Mouse (Mus musculus): Measurements from ENCODE around the gene Gfod1. TPM values are rescaled to one million over a fixed set of nuclear protein-coding genes. Genes with fewer than 3 reads are reported as not detected.

The Gfod1 gene
- polyA plus RNA-seq, 1 experiment from 2014 or later, result 3.8 TPM

- Histone ChIP-seq H3K27me3 (ENCODE audit: control insufficient read depth, insufficient read depth, low read length) (no peaks in the 10 kb centered on the region), H3K36me3 (ENCODE audit: control insufficient read depth, insufficient read depth, low read length) (no peaks in the 10 kb centered on the region), H3K4me3 (ENCODE audit: low read depth, low read length) (no peak overlapping the region), H3K9me3 (ENCODE audit: control insufficient read depth, low read length) (no peaks in the 10 kb centered on the region), H3K9ac (replicated peaks; ENCODE audit: low read depth, low read length) (no peak overlapping the region), H3K4me1 (ENCODE audit: control insufficient read depth, insufficient read depth, low read length) (peaks cover 4% of the 10 kb centered on the region), H3K4me2 (ENCODE audit: low read depth, low read length) (no peak overlapping the region), H3K27ac (ENCODE audit: low read depth, low read length) (no peak overlapping the region)
- 73% methylated on average over 4 of the region's 4 CpGs for WGBS
- ATAC-seq (ENCODE audit: low read depth), result no peak
These were observed 11.1 kb downstream of the Gfod1 start for GRCm38 (mm10) chr13:43292892-43293291.

GRCm38 (mm10) chr13:43289076-43289475, 14.9 kb downstream of the Gfod1 start:
- WGBS, result 43% methylated on average over 6 of the region's 6 CpGs
- Histone ChIP-seq H3K4me3 (ENCODE audit: low read depth, low read length) (no peak overlapping the region), H3K9me3 (ENCODE audit: control insufficient read depth, low read length) (no peaks in the 10 kb centered on the region), H3K36me3 (ENCODE audit: control insufficient read depth, insufficient read depth, low read length) (no peaks in the 10 kb centered on the region), H3K9ac (replicated peaks; ENCODE audit: low read depth, low read length) (no peak overlapping the region), H3K4me1 (ENCODE audit: control insufficient read depth, insufficient read depth, low read length) (peaks cover 4% of the 10 kb centered on the region), H3K27me3 (ENCODE audit: control insufficient read depth, insufficient read depth, low read length) (no peaks in the 10 kb centered on the region), H3K4me2 (ENCODE audit: low read depth, low read length) (no peak overlapping the region), H3K27ac (ENCODE audit: low read depth, low read length) (peak overlapping the region; percentile 49)
- peak; percentile 73; the same call in 1 of the 2 replicates for ATAC-seq (ENCODE audit: low read depth)

GRCm38 (mm10) chr13:43288444-43288843, 15.5 kb downstream of the Gfod1 start:
- Histone ChIP-seq H3K4me1 (ENCODE audit: control insufficient read depth, insufficient read depth, low read length) (peaks cover 4% of the 10 kb centered on the region), H3K27me3 (ENCODE audit: control insufficient read depth, insufficient read depth, low read length) (no peaks in the 10 kb centered on the region), H3K4me2 (ENCODE audit: low read depth, low read length) (no peak overlapping the region), H3K9me3 (ENCODE audit: control insufficient read depth, low read length) (no peaks in the 10 kb centered on the region), H3K9ac (replicated peaks; ENCODE audit: low read depth, low read length) (no peak overlapping the region), H3K27ac (ENCODE audit: low read depth, low read length) (peak overlapping the region; percentile 22; the same call in 1 of the 2 replicates), H3K4me3 (ENCODE audit: low read depth, low read length) (no peak overlapping the region), H3K36me3 (ENCODE audit: control insufficient read depth, insufficient read depth, low read length) (no peaks in the 10 kb centered on the region)
- WGBS, result 54% methylated on average over 4 of the region's 4 CpGs
- ATAC-seq (ENCODE audit: low read depth), result no peak

GRCm38 (mm10) chr13:43288026-43288425, 15.9 kb downstream of the Gfod1 start:
- no peak overlapping the region for H3K4me3 ChIP-seq (ENCODE audit: low read depth, low read length)
- H3K4me1 ChIP-seq (ENCODE audit: control insufficient read depth, insufficient read depth, low read length), result peaks cover 4% of the 10 kb centered on the region
- H3K36me3 ChIP-seq (ENCODE audit: control insufficient read depth, insufficient read depth, low read length), result no peaks in the 10 kb centered on the region
- H3K9me3 ChIP-seq (ENCODE audit: control insufficient read depth, low read length), result no peaks in the 10 kb centered on the region
- H3K4me2 ChIP-seq (ENCODE audit: low read depth, low read length), result no peak overlapping the region
- WGBS, result 58% methylated on average over 5 of the region's 5 CpGs
- H3K9ac ChIP-seq (replicated peaks; ENCODE audit: low read depth, low read length), result no peak overlapping the region
- H3K27ac ChIP-seq (ENCODE audit: low read depth, low read length), result no peak overlapping the region; the same call in 1 of the 2 replicates
- H3K27me3 ChIP-seq (ENCODE audit: control insufficient read depth, insufficient read depth, low read length), result no peaks in the 10 kb centered on the region
- ATAC-seq (ENCODE audit: low read depth), result no peak

GRCm38 (mm10) chr13:43286836-43287235, 17.1 kb downstream of the Gfod1 start:
- no peak for ATAC-seq (ENCODE audit: low read depth)
- no peak overlapping the region for H3K4me3 ChIP-seq (ENCODE audit: low read depth, low read length)
- H3K4me2 ChIP-seq (ENCODE audit: low read depth, low read length), result no peak overlapping the region
- H3K27ac ChIP-seq (ENCODE audit: low read depth, low read length), result no peak overlapping the region
- no peaks in the 10 kb centered on the region for H3K36me3 ChIP-seq (ENCODE audit: control insufficient read depth, insufficient read depth, low read length)
- peaks cover 4% of the 10 kb centered on the region for H3K4me1 ChIP-seq (ENCODE audit: control insufficient read depth, insufficient read depth, low read length)
- H3K27me3 ChIP-seq (ENCODE audit: control insufficient read depth, insufficient read depth, low read length), result no peaks in the 10 kb centered on the region
- no peak overlapping the region for H3K9ac ChIP-seq (replicated peaks; ENCODE audit: low read depth, low read length)
- WGBS, result 74% methylated on average over 7 of the region's 7 CpGs
- no peaks in the 10 kb centered on the region for H3K9me3 ChIP-seq (ENCODE audit: control insufficient read depth, low read length)

- Histone ChIP-seq H3K4me2 (ENCODE audit: low read depth, low read length) (no peak overlapping the region), H3K9me3 (ENCODE audit: control insufficient read depth, low read length) (no peaks in the 10 kb centered on the region), H3K9ac (replicated peaks; ENCODE audit: low read depth, low read length) (no peak overlapping the region), H3K4me3 (ENCODE audit: low read depth, low read length) (no peak overlapping the region), H3K27ac (ENCODE audit: low read depth, low read length) (no peak overlapping the region), H3K27me3 (ENCODE audit: control insufficient read depth, insufficient read depth, low read length) (no peaks in the 10 kb centered on the region), H3K36me3 (ENCODE audit: control insufficient read depth, insufficient read depth, low read length) (no peaks in the 10 kb centered on the region), H3K4me1 (ENCODE audit: control insufficient read depth, insufficient read depth, low read length) (peaks cover 4% of the 10 kb centered on the region)
- 71% methylated on average over 4 of the region's 4 CpGs for WGBS
- ATAC-seq (ENCODE audit: low read depth), result no peak
These were observed 19.2 kb downstream of the Gfod1 start for GRCm38 (mm10) chr13:43284711-43285151.

- H3K4me1 ChIP-seq (ENCODE audit: control insufficient read depth, insufficient read depth, low read length), result no peaks in the 10 kb centered on the region
- no peaks in the 10 kb centered on the region for H3K27me3 ChIP-seq (ENCODE audit: control insufficient read depth, insufficient read depth, low read length)
- no peak overlapping the region for H3K9ac ChIP-seq (replicated peaks; ENCODE audit: low read depth, low read length)
- no peak overlapping the region for H3K4me3 ChIP-seq (ENCODE audit: low read depth, low read length)
- no peaks in the 10 kb centered on the region for H3K9me3 ChIP-seq (ENCODE audit: control insufficient read depth, low read length)
- no peak overlapping the region for H3K4me2 ChIP-seq (ENCODE audit: low read depth, low read length)
- no peak overlapping the region for H3K27ac ChIP-seq (ENCODE audit: low read depth, low read length)
- H3K36me3 ChIP-seq (ENCODE audit: control insufficient read depth, insufficient read depth, low read length), result no peaks in the 10 kb centered on the region
- ATAC-seq (ENCODE audit: low read depth), result no peak
- 54% methylated on average over 14 of the region's 14 CpGs for WGBS
These were observed 30.1 kb downstream of the Gfod1 start for GRCm38 (mm10) chr13:43273906-43274305.

- Histone ChIP-seq H3K4me1 (ENCODE audit: control insufficient read depth, insufficient read depth, low read length) (no peaks in the 10 kb centered on the region), H3K4me3 (ENCODE audit: low read depth, low read length) (no peak overlapping the region), H3K36me3 (ENCODE audit: control insufficient read depth, insufficient read depth, low read length) (no peaks in the 10 kb centered on the region), H3K4me2 (ENCODE audit: low read depth, low read length) (no peak overlapping the region), H3K27me3 (ENCODE audit: control insufficient read depth, insufficient read depth, low read length) (no peaks in the 10 kb centered on the region), H3K9me3 (ENCODE audit: control insufficient read depth, low read length) (no peaks in the 10 kb centered on the region), H3K9ac (replicated peaks; ENCODE audit: low read depth, low read length) (no peak overlapping the region), H3K27ac (ENCODE audit: low read depth, low read length) (no peak overlapping the region)
- WGBS, result 85% methylated on average over 13 of the region's 13 CpGs
- ATAC-seq (ENCODE audit: low read depth), result no peak
These were observed 31.5 kb downstream of the Gfod1 start for GRCm38 (mm10) chr13:43272303-43273135.

GRCm38 (mm10) chr13:43271481-43271880, 32.5 kb downstream of the Gfod1 start:
- H3K4me3 ChIP-seq (ENCODE audit: low read depth, low read length), result no peak overlapping the region
- H3K9me3 ChIP-seq (ENCODE audit: control insufficient read depth, low read length), result no peaks in the 10 kb centered on the region
- no peak overlapping the region for H3K27ac ChIP-seq (ENCODE audit: low read depth, low read length)
- no peak overlapping the region for H3K9ac ChIP-seq (replicated peaks; ENCODE audit: low read depth, low read length)
- H3K4me1 ChIP-seq (ENCODE audit: control insufficient read depth, insufficient read depth, low read length), result no peaks in the 10 kb centered on the region
- H3K4me2 ChIP-seq (ENCODE audit: low read depth, low read length), result no peak overlapping the region
- no peak for ATAC-seq (ENCODE audit: low read depth)
- H3K27me3 ChIP-seq (ENCODE audit: control insufficient read depth, insufficient read depth, low read length), result no peaks in the 10 kb centered on the region
- H3K36me3 ChIP-seq (ENCODE audit: control insufficient read depth, insufficient read depth, low read length), result no peaks in the 10 kb centered on the region
- 85% methylated on average over 9 of the region's 9 CpGs for WGBS

Measured in neural tube, embryonic 14.5 days (tissue).